Mouse (Mus musculus) gastrocnemius, postnatal 14 days (tissue): ENCODE measurements around the gene Fibcd1. TPM values are rescaled to one million over a fixed set of nuclear protein-coding genes. Genes with fewer than 3 reads are reported as not detected.
A peak's percentile ranks its signal among the peaks of the same experiment; 100 is the strongest.

ENCODE experiments used
- DNase-seq: peaks from one replicate; pipeline ENCODE4 v3.0.0; 2021; ENCODE audit warnings: mixed read lengths
- intact Hi-C: fragments of 180-260 bp; cut with DNase I; formaldehyde crosslinking; loops from one replicate; pipeline ENCODE4 v1.15.1; 2025; ENCODE audit warnings: low total_unique reads
- total RNA-seq, 2 experiments: library from RNA; stranded (reverse); gene quantifications; 2 replicates each; pipeline ENCODE4 v1.2.3; 2021

The Fibcd1 gene
- total RNA-seq, 2 experiments from 2014 or later, result not detected

- intact Hi-C loops, result loop anchor here (5.0 to 10.0 kb wide), 2 partner anchors 62 to 105 kb away; no protein-coding TSS in a partner anchor
Measured at GRCm38 (mm10) chr2:31787029-31787428, 58.8 kb downstream of the Fibcd1 start.

GRCm38 (mm10) chr2:31785074-31785473, 60.7 kb downstream of the Fibcd1 start:
- DNase-seq, result peak; percentile 66
- intact Hi-C loops, result loop anchor here (5.0 to 10.0 kb wide), 2 partner anchors 60 to 103 kb away; no protein-coding TSS in a partner anchor

More at GRCm38 (mm10) chr2:31787029-31787428, 58.8 kb downstream of the Fibcd1 start:
- DNase-seq, result peak; percentile 83

- intact Hi-C loops, result loop anchor here (10.0 kb wide), 1 partner anchor 58 kb away; no protein-coding TSS in a partner anchor
- DNase-seq, result no peak
Measured at GRCm38 (mm10) chr2:31782958-31783602, 62.7 kb downstream of the Fibcd1 start.

- intact Hi-C loops, result no loop called here
- no peak for DNase-seq
Measured at GRCm38 (mm10) chr2:31779258-31779657, 66.5 kb downstream of the Fibcd1 start.

- intact Hi-C loops, result no loop called here
- no peak for DNase-seq
Measured at GRCm38 (mm10) chr2:31776479-31776878, 69.3 kb downstream of the Fibcd1 start.

- intact Hi-C loops, result no loop called here
Measured at GRCm38 (mm10) chr2:31770781-31771441, 74.9 kb downstream of the Fibcd1 start.

GRCm38 (mm10) chr2:31769631-31770111, 76.1 kb downstream of the Fibcd1 start:
- intact Hi-C loops, result no loop called here
- DNase-seq, result peak; percentile 71

More at GRCm38 (mm10) chr2:31770781-31771441, 74.9 kb downstream of the Fibcd1 start:
- DNase-seq, result peak; percentile 83

GRCm38 (mm10) chr2:31769115-31769514, 76.7 kb downstream of the Fibcd1 start:
- intact Hi-C loops, result no loop called here
- DNase-seq, result no peak

- intact Hi-C loops, result no loop called here
- no peak for DNase-seq
Measured at GRCm38 (mm10) chr2:31767815-31768214, 78.0 kb downstream of the Fibcd1 start.

- intact Hi-C loops, result no loop called here
- no peak for DNase-seq
Measured at GRCm38 (mm10) chr2:31767104-31767503, 78.7 kb downstream of the Fibcd1 start.

Other genes starting within 250 kb of the Fibcd1 start
- not detected for gene Prdm12, start 206.0 kb downstream of the Fibcd1 start, total RNA-seq
- gene Exosc2, start 175.3 kb downstream of the Fibcd1 start, total RNA-seq, result 1 to 10 TPM; 7.8 to 8.5 TPM
- 10 to 100 TPM; 25.5 to 28.4 TPM for gene Abl1, start 157.6 kb downstream of the Fibcd1 start, total RNA-seq
- not detected for gene Qrfp, start 35.4 kb downstream of the Fibcd1 start, total RNA-seq
- gene Lamc3, start 41.3 kb upstream of the Fibcd1 start, total RNA-seq, result under 1 TPM; 0.60 to 0.66 TPM
- gene Aif1l, start 104.1 kb upstream of the Fibcd1 start, total RNA-seq, result 10 to 100 TPM; 16.0 to 18.2 TPM
- gene Nup214, start 128.4 kb upstream of the Fibcd1 start, total RNA-seq, result 10 to 100 TPM; 20.0 to 20.6 TPM
- 10 to 100 TPM in 1 of 2 experiments, 1 to 10 TPM in 1; 9.5 to 20.5 TPM for gene Fam78a, start 238.9 kb upstream of the Fibcd1 start, total RNA-seq
- gene Plpp7, start 249.5 kb upstream of the Fibcd1 start, total RNA-seq, result 100 to 1,000 TPM in 1 of 2 experiments, 10 to 100 TPM in 1; 87.5 to 102 TPM